Mouse (Mus musculus) neural tube, embryonic 10.5 days (tissue): ENCODE data around the gene Dst.
"Not testable (repeated sequence)": the region's sequence is repeated elsewhere in the genome, so short reads cannot be mapped to it uniquely, and the experiment has no call there.

Experiments used
- DNase-seq: peaks from one replicate; pipeline ENCODE4 v3.0.0-alpha.2; 2017; ENCODE audit warnings: low spot score; ENCODE audit errors: extremely low spot score

Dst gene

DNA sequence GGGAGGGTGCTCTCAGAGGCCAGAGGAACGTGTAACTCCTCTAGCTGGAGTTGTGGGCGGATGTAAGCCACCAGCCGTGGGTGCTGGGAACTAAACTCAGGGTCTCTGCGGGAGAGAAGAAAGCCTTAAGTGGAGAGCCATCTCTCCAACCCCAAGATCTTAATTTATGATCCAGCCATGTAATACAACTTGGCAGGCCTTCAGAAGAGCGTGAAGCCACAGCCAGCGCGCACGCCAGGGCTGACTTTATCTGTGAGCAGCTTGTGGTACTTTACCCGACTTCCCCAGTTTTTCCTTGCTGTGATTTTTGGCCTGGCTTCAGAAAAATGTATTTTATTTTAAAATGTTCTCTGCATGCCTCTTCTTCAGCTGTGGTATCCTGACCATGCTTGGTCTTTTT, 377.0 kb downstream of the Dst start:
- no peak for DNase-seq

DNA sequence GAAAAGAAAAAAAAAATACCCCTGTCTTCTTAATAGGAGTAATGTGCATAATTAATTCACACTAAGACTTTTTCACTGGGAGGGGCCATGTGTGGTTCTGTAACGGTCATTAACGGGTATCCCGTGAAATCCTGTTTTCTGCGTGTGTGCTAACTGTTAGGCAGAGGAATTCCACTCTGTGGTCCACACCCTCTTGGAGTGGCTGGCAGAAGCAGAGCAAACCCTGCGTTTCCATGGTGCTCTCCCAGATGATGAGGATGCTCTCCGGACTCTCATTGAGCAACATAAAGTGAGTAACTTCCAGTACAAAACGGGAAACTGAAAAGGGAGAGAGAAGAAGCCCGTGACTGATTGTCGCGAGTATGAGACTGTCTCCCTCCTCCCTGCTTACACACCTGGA, 379.7 kb downstream of the Dst start:
- no peak for DNase-seq

DNA sequence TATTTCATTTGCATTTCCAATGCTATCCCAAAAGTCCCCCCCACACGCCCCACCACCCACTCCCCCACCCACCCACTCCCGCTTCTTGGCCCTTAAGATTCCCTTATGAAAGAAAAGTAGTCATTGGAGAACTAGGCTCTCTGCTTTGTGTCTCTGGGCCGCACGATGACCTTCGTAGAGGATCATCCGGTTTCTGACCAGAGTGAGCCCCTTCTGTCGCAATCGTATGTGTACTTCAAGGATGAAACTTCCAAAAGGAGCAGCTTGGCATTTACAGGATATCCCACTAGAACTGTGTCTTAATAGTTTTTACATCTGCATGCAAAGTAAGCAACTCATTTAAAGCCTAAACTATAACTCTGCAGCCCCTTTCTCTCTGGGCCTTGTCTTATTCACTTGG, 380.2 kb downstream of the Dst start:
- no peak for DNase-seq

DNA sequence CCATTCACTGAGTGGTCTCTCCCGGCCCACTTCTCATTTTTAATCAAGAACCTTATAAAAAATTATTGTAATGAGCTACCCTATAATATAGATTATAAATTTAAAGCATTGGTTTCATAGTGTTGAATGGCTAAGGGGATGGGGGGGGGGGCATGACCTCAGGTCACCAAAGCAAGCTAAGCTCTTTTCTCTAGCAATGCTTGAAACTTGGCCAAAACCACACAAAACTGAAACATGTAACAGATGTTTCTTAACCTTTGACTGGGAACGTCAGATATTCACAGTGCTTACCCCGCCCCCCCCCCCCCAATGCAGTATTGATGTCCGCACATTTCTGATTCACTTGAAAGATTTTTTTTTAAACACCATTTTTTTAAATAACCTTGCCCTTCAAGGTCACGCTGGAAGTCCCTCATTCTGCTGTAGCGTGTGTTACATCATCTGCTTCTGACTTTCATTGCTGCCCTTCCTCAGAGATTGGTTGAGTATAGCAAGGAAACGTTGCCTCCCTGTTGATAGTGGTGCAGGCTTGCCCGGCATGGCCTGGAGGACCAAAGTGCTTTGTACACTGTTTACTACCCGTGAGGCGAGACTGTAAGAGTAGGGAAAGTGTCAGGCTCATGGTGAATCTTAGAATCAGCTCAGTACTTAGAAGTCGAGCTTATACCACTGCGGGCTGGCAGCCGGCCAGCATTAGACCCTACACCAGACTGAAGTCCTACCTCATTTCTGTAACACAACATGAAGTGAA, 380.9 kb downstream of the Dst start:
- no peak for DNase-seq

DNA sequence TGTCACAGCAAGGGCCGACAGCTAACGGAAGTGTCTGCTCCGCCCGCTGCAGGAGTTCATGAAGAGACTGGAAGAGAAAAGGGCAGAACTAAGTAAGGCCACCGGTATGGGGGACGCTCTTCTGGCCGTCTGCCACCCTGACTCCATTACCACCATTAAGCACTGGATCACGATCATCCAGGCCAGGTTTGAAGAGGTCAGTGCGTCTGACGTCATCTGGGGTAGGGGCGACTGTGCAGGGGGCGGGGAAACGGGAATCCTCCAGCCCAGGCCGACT, 381.4 kb downstream of the Dst start:
- DNase-seq: no peak

DNA sequence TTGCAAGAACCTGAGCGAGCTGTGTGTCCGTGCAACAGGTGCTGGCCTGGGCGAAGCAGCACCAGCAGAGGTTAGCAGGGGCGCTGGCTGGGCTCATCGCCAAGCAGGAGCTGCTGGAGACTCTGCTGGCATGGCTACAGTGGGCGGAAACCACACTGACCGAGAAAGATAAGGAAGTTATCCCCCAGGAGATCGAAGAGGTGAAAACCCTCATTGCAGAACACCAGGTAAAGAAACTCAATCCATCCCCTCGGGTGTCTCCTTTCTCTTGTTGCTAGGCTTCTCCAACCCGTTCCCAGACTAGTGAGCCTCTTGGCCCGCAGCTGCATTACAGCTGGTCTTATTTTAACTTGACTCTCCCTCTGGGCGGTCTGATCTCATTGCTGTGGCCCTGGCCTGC, 382.3 kb downstream of the Dst start:
- no peak for DNase-seq

DNA sequence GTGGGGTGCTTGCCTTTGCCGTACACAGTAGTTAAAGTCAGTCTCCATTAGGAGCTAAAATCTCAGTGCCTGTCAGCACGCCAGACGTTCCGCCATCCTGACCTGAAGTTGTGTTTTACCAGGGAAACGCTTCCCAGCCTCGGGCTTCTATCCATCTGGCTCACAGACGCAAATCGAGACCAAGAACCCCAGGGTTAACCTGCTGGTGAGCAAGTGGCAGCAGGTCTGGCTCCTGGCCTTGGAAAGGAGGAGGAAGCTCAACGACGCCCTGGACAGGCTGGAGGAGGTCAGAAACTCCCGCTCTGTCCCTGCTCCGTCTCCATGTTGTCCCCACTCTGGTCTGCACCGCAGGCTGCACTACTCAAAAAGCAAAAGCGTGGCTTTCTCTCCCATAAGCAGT, 385.2 kb downstream of the Dst start:
- DNase-seq: no peak

DNA sequence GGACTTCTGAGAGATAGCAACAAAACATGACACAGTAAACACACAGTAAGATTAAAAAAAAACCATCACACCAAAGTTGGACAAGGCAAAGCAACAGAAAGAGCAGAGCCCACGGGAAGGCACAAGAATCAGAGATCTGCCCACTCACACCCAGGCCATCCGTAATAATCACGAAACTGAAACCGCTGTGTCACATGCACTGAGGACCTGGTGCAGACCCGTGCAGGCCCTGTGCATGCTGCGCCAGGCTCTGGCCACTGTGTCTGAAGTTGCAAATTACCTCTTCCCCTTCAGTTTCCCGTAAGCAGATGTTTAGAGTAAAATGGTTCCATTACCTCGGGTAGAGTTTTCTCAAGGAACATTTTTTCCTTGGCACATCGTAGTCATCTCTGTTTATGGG, 389.6 kb downstream of the Dst start:
- DNase-seq: no peak

DNA sequence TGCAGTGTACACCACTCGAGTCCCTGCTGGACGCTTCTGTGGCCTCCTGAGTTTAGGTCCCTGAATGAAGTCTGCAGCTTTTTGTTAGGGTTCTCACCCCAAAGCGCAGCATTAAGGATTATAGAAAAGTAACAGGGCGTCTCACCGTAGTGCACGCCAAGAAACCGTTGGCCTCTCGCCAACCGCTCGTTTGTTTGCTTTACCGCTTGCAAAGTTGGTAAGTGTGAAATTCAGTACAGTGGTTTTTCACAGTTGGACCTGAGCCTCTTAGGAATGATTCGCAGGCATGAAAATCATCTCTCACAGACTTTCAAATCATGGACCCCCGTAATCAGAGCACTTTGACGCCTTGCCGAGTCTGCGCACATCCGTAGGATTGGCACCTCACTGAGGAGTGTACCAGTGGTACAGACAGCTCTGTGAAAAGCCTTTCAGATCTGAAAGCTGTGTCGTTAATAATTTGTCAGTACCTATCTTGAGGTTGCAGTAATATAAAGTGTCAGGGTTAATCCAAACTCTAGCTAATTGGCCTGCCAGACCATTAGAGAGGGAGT, 390.7 kb downstream of the Dst start:
- DNase-seq: no peak

DNA sequence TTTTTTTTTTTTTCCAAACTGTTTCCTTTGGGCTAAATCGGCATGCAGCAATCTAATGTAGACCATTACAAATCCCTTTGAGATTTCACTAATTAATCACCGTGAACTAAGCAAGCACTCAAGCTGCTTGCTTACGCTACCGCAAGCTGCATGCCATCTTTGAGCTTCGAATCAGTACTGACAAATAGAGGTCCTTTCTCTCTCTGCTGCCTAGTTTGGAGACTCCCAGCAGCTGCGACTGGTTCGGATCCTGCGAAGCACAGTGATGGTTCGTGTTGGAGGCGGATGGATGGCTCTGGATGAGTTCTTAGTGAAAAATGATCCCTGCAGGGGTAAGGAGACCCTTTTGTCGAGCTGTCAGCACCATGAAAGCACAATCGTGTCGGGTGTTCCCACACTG, 391.5 kb downstream of the Dst start:
- DNase-seq: no peak

DNA sequence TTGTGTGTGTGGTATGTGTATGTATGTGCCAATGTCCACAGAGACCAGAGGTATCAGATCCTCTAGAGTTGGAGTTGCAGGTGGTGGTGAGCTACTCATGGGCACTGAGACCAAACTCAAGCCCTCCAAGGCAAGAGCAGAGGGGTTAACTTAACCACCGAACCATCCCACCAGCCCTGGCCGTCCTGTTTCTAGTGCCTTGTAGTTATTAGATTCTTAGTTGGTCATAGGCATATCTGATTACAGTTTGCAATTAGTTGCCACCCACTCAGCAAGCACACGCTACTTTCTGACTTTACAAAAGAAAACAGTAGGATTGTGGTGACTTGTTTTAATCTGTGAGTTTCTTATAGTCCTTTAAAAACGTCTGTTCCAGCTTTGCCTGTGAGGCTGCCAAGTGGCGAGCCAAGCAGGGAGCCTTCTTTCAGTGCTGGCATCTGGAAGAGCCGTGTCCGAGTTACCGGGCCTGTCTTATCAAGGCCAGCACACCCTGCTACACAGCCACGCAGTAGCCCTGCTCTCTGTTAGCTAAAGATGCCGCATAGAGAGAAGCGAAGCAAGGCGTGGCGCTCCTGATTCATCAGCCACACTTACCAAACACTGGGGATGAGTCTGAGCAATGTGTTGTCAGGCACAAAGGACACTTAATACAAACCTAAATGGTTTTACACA, 392.4 kb downstream of the Dst start:
- no peak for DNase-seq

DNA sequence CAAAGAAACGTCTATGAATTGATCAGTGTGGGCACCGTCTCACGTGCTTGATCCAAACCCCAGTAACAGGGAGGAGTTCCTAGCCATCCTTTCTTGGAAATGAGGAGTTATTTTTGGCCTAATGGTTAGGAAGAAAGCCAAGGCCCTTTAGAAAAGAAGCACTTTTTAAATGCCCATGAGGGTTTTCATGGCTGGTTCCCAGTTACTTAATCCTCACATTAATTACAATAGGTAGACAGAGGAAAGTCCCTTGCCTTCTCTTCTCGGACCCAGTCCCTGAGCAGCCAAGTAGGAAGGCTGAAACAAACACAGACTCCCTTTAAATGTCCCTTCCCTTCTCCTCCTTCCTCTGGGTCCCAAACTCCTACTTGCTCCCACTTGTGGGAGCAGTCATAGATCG, 396.2 kb downstream of the Dst start:
- DNase-seq: no peak

DNA sequence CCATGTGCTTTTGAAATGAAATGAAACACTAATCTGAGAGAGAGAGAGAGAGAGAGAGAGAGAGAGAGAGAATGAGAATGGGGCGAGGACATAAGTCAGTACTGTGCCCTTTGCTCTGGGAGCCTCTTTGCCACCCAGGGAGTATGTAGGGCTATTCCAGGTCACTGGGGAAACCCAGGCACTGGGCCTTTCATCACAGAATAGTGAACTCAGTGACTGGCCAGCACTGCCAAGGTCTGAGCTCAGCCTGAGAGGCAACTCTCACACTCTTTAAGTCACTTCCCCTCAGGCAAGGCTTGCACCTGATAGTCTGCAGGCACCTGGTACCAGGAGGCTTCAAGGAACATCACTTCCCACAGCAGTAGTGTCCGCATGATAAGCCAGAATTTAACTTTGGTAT, 398.7 kb downstream of the Dst start:
- no peak for DNase-seq

DNA sequence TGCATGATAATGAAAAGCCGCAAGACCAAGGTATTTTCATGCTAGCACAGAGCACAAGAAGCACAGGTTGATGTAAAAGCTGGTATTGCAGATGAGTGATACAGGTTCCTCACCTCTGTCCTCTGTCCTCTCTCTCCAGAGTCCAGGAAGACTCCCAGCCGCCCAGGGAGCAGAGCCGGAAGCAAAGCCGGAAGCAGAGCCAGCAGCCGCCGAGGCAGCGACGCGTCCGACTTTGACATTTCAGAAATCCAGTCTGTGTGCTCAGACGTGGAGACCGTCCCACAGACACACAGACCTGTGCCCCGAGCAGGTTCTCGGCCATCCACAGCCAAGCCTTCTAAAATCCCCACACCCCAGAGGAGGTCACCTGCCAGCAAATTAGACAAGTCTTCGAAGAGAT, 399.2 kb downstream of the Dst start:
- DNase-seq: no peak

DNA sequence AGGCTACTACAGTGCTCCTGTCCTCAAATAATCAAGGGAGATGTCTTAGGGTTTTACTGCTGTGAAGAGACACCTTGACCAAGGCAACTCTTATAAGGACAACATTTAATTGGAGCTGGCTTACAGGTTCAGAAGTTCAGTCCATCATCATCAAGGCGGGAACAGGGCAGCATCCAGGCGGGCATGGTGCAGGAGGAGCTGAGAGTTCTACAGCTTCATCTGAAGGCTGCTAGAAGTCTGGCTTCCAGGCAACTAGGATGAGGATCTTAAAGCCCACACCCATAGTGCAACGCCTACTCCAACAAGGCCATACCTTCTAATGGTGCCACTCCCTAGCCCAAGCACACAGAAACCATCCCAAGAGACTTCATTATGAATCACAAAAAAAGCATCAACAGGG, 400.8 kb downstream of the Dst start:
- not testable (repeated sequence) for DNase-seq

DNA sequence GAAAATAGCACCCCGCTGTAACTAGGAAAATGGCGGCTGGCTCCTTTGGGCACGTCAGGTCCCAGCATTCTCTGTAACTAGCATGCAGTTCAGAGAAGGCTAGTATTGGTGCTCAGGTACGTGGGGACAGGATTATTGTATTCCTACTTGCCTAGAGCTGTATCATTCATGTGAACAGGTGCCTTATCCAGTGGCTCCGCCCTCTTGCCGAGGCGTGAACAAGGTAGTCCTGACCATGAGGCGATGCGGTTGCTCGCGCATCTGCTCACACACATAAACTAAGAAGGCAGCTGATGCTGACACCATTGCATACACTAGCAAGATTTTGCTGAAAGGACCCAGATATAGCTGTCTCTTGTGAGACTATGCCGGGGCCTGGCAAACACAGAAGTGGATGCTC, 401.4 kb downstream of the Dst start:
- DNase-seq: no peak

DNA sequence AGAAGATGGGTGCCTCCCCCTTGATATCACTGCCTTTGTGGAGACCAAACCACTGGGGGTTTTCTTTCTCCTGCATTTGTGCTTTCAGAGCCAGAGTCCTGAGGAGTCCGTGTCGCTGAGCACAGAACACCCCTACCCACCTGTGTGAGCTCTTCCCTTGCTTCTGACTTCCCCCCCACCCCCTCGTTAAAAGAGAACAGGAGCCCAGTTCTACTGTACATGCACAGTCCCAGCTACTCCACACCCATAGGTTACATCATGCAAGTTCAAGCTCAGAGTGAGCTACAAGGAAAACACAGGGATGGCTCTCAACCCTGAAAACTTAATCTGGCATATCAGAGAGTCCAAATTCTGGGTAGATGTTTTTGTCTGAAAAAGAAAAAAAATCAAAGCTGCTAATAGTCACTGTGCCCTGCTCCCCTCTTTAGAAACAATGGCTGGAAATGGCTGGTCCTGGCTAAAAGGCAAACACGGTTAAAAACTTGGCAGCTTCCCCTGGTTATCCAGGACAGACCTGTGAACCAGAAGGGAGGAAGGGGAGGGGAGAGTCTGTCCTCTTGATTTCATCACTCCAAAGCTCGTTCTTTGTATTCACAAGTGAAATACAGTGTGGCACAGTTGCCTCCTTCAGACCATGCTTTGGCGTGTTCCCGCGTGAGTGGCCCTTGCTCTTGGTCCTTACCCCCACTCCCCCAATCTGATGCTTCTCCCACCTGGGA, 402.7 kb downstream of the Dst start:
- no peak for DNase-seq

DNA sequence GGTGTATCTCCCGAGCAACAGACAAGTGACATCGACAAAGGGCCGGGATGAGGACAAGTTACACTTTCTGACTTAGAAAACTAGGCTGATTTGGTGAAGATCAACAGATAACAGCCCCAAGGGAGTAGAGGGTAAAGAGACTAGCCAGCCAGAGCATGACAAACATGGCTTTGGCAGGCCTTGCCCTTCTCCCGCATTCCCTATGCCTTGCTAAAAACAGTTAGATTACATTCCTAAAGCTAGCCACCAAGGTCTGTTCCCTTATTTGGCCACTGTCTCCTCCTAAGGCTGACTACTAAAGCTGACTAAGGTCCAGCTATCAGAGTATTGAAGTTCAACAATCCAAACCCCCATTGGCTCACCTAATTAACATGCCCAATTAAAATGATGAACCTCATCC, 404.8 kb downstream of the Dst start:
- DNase-seq: no peak

DNA sequence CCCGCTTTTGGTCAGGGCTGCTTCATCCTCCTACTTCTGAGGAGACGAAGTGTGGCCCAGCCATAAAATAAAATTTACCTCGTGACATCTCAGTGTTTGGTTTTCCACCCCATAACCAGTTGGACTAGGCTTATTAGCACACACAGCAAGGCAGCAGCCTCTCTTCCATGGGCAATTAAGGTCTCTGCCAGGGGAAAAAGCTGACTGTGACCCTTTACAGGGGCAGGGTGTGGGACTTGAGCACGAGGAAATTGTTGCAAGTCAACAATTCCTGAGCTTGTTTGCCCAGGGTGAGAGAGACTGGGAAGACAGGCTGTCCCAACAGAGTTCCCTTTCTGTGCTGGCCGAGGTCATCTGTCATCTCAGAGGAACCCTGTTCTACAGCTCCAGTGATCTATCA, 407.4 kb downstream of the Dst start:
- no peak for DNase-seq

DNA sequence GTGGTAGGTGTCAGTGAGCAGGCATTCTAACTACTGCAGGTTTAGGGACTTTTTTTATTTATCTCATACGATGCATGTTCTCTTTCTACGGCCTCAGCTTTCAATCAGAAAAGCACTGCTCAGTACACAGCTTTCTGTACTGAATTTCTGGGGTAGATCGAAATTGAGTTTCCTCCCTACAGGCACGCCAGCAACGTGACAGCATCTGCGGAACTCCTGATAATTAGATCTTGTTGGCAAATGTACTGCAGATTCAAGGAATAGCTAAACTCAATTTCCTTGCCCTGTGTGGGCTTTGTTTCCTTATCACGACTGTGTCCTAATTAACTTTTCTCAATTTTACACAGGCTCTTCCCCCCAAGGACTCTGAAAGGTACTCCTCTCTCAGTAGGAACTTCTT, 416.2 kb downstream of the Dst start:
- DNase-seq: no peak

DNA sequence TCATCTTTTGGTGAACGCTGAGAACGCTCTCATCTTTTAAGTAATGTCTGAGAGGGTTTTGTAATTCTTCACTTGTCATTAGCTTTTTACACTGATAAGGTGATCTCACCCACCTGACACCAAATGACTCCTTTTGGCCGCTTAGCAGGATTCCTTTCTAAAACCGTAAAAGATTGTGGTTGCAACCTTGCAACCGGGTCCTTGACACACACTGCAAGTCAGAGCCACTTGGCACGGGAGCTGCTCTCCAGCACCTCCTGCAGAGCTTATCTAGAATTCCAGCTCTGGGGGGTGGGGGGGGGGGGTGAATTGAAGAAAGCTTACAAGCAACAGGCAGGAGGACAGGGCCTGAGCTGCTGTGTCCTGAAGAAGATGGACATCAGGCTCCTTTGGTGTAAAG, 420.6 kb downstream of the Dst start:
- no peak for DNase-seq

DNA sequence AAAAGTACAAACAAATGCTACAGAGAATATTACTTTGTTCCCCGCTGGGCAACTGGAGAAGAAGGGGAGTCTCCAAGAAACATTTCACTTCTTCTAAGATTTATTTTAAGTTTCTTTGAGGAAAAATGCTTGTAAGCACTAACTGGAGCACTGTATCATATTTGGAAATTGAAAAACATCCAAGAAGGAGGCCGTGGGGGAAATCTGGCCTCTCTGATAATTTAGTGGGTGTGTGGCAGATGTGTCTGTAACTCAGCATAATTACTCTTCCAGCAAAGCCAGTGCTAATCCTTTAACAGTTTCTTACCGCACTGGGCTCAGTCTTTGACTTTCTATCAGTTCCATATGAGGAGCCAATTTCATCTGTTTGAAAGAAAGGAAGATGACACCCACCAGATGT, 423.7 kb downstream of the Dst start:
- DNase-seq: no peak
